Mouse (Mus musculus): ENCODE measurements around the gene Nbeal2. TPM values are rescaled to one million over a fixed set of nuclear protein-coding genes. Genes with fewer than 3 reads are reported as not detected.

Gene Nbeal2
- polyA plus RNA-seq, 1 experiment = 119 TPM

DNA sequence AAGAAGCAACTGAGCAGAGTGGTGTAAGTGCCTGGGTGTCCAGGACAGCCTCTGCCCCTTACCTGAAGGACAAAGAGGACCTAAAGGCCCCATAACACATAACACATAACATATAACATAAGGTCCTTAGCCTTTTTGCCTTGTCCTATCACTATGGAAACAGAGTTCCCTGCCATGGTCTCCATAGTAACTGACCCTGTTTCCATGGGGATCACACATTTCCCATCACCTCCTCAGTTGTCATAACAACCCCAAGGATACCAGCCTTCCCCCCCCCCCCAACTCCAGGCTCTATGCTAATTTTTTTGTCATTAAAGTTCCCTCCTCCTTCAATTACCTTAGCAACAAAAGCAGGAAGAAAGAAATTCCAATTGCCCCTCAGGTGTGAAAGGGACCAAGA is 4.2 kb downstream of the Nbeal2 start:
- H3K4me3 ChIP-seq (replicated peaks; ENCODE audit: control insufficient read depth, low read depth, low read length) = no peak overlapping the region
- H3K27ac ChIP-seq (ENCODE audit: control insufficient read depth, insufficient read depth, low read depth, low read length, poor library complexity) = no peak overlapping the region
- TF ChIP-seq CTCF (IDR thresholded peaks at IDR 0.05; ENCODE audit: control insufficient read depth, insufficient read depth, low read length) (no peak), POLR2A (IDR thresholded peaks at IDR 0.05; ENCODE audit: borderline replicate concordance, control insufficient read depth, low read depth, low read length) (no peak)
- H3K4me1 ChIP-seq (ENCODE audit: control insufficient read depth, insufficient read depth, low read length) = peaks cover 12% of the 10 kb centered on the region

DNA sequence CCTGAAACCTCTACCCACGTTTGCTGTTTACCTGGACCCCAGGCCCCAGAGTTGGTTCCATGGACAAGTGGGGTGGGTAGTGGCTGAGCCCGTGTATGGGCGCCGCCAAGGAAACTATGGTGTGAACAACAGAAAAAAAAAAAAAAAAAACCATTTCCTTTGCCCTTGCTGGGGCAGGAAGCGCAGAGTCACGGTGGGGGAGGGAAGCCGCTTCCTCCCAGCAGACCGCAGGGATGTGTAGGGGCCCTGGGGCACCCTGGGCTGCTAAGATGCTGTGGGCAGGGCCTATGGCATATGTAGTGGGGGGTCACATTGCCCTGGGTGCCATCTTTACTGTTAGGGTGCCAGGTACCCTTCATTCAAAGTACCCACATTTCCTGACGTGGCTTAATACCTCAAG is 8.7 kb downstream of the Nbeal2 start:
- peak overlapping the region; percentile 76 for H3K4me3 ChIP-seq (replicated peaks; ENCODE audit: control insufficient read depth, low read depth, low read length)
- H3K4me1 ChIP-seq (ENCODE audit: control insufficient read depth, insufficient read depth, low read length) = peaks cover 10% of the 10 kb centered on the region; the same call in 1 of the 2 replicates
- peak overlapping the region; percentile 85 for H3K27ac ChIP-seq (ENCODE audit: control insufficient read depth, insufficient read depth, low read depth, low read length, poor library complexity)
- WGBS = 4% methylated on average over 9 of the region's 9 CpGs
- TF ChIP-seq POLR2A (IDR thresholded peaks at IDR 0.05; ENCODE audit: borderline replicate concordance, control insufficient read depth, low read depth, low read length) = no peak; the same call in 1 of the 2 replicates
- no peak for TF ChIP-seq CTCF (IDR thresholded peaks at IDR 0.05; ENCODE audit: control insufficient read depth, insufficient read depth, low read length)

DNA sequence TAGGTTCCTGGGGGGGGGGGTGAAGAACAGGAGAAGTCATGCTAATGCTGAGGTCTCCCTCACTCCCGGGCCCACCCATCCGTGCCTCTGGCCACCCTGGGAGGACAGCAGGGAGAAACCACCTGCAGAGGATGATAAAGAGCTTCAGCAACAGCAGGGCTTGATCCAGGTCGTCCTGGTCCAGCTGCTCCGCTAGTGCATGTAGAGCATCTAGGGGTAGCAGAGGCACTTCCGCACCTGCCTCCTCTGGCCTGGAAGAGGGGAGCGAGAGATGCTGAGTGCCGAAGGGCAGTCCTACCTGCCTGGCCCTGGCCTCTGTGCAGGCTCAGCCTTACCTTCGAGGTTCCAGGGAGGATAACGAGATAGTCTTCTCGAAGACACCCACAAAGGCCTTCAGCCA is 9.7 kb downstream of the Nbeal2 start:
- TF ChIP-seq POLR2A (IDR thresholded peaks at IDR 0.05; ENCODE audit: borderline replicate concordance, control insufficient read depth, low read depth, low read length) (no peak), CTCF (IDR thresholded peaks at IDR 0.05; ENCODE audit: control insufficient read depth, insufficient read depth, low read length) (no peak)
- Histone ChIP-seq H3K4me3 (replicated peaks; ENCODE audit: control insufficient read depth, low read depth, low read length) (peak overlapping the region; percentile 40), H3K27ac (ENCODE audit: control insufficient read depth, insufficient read depth, low read depth, low read length, poor library complexity) (no peak overlapping the region), H3K4me1 (ENCODE audit: control insufficient read depth, insufficient read depth, low read length) (peaks cover 10% of the 10 kb centered on the region; the same call in 1 of the 2 replicates)
- WGBS = 67% methylated on average over 10 of the region's 10 CpGs

DNA sequence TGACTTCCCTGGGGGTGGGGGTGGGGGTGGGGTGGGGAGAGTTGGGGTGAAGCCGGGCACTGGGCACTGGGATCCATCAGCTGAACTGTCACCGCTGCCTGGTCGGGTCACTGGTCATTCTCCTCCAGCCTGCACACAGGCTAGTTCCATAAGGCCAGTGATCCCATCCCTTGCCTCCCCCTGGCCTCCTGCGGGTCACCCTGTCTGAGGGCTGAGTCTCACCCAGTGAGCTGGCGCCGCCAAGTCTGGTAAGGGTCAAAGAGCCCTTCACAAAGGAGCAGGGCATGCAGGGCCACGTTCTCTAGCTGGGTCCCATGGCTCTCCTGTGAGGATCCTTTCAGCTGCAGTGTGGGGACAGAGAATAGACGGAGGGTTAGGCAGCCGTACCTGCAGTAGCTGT is 10.2 kb downstream of the Nbeal2 start:
- Histone ChIP-seq H3K4me1 (ENCODE audit: control insufficient read depth, insufficient read depth, low read length) (peaks cover 10% of the 10 kb centered on the region; the same call in 1 of the 2 replicates), H3K27ac (ENCODE audit: control insufficient read depth, insufficient read depth, low read depth, low read length, poor library complexity) (no peak overlapping the region)
- 69% methylated on average over 9 of the region's 9 CpGs for WGBS

GRCm38 (mm10) chr9:110642812-110643524 is 11.0 kb downstream of the Nbeal2 start:
- Histone ChIP-seq H3K4me1 (ENCODE audit: control insufficient read depth, insufficient read depth, low read length) (peaks cover 8% of the 10 kb centered on the region; the same call in 1 of the 2 replicates), H3K4me3 (replicated peaks; ENCODE audit: control insufficient read depth, low read depth, low read length) (peak overlapping the region; percentile 31), H3K27ac (ENCODE audit: control insufficient read depth, insufficient read depth, low read depth, low read length, poor library complexity) (no peak overlapping the region)
- TF ChIP-seq POLR2A (IDR thresholded peaks at IDR 0.05; ENCODE audit: borderline replicate concordance, control insufficient read depth, low read depth, low read length) = no peak
- TF ChIP-seq CTCF (IDR thresholded peaks at IDR 0.05; ENCODE audit: control insufficient read depth, insufficient read depth, low read length) = no peak
- WGBS = 60% methylated on average over 5 of the region's 5 CpGs

More for the DNA sequence above, 10.2 kb downstream of the Nbeal2 start:
- peak overlapping the region; percentile 18 for H3K4me3 ChIP-seq (replicated peaks; ENCODE audit: control insufficient read depth, low read depth, low read length)
- TF ChIP-seq CTCF (IDR thresholded peaks at IDR 0.05; ENCODE audit: control insufficient read depth, insufficient read depth, low read length) (no peak), POLR2A (IDR thresholded peaks at IDR 0.05; ENCODE audit: borderline replicate concordance, control insufficient read depth, low read depth, low read length) (no peak)

GRCm38 (mm10) chr9:110641006-110641405 is 13.0 kb downstream of the Nbeal2 start:
- H3K4me1 ChIP-seq (ENCODE audit: control insufficient read depth, insufficient read depth, low read length) = peaks cover 4% of the 10 kb centered on the region; the same call in 1 of the 2 replicates
- H3K27ac ChIP-seq (ENCODE audit: control insufficient read depth, insufficient read depth, low read depth, low read length, poor library complexity) = peak overlapping the region; percentile 9; the same call in 1 of the 2 replicates
- no peak for TF ChIP-seq CTCF (IDR thresholded peaks at IDR 0.05; ENCODE audit: control insufficient read depth, insufficient read depth, low read length)
- no peak for TF ChIP-seq POLR2A (IDR thresholded peaks at IDR 0.05; ENCODE audit: borderline replicate concordance, control insufficient read depth, low read depth, low read length)
- WGBS = 34% methylated on average over 5 of the region's 5 CpGs
- H3K4me3 ChIP-seq (replicated peaks; ENCODE audit: control insufficient read depth, low read depth, low read length) = no peak overlapping the region

GRCm38 (mm10) chr9:110638611-110639021 is 15.3 kb downstream of the Nbeal2 start:
- no peak for TF ChIP-seq POLR2A (IDR thresholded peaks at IDR 0.05; ENCODE audit: borderline replicate concordance, control insufficient read depth, low read depth, low read length)
- TF ChIP-seq CTCF (IDR thresholded peaks at IDR 0.05; ENCODE audit: control insufficient read depth, insufficient read depth, low read length) = no peak
- Histone ChIP-seq H3K4me1 (ENCODE audit: control insufficient read depth, insufficient read depth, low read length) (no peaks in the 10 kb centered on the region; the same call in 1 of the 2 replicates), H3K4me3 (replicated peaks; ENCODE audit: control insufficient read depth, low read depth, low read length) (no peak overlapping the region), H3K27ac (ENCODE audit: control insufficient read depth, insufficient read depth, low read depth, low read length, poor library complexity) (no peak overlapping the region)
- WGBS = 76% methylated on average over 10 of the region's 10 CpGs

- Histone ChIP-seq H3K4me3 (replicated peaks; ENCODE audit: control insufficient read depth, low read depth, low read length) (no peak overlapping the region), H3K27ac (ENCODE audit: control insufficient read depth, insufficient read depth, low read depth, low read length, poor library complexity) (no peak overlapping the region), H3K4me1 (ENCODE audit: control insufficient read depth, insufficient read depth, low read length) (no peaks in the 10 kb centered on the region)
- TF ChIP-seq CTCF (IDR thresholded peaks at IDR 0.05; ENCODE audit: control insufficient read depth, insufficient read depth, low read length) = peak; percentile 97
- TF ChIP-seq POLR2A (IDR thresholded peaks at IDR 0.05; ENCODE audit: borderline replicate concordance, control insufficient read depth, low read depth, low read length) = no peak
- 17% methylated on average over 19 of the region's 19 CpGs for WGBS
Measured at GRCm38 (mm10) chr9:110635225-110635624, 18.7 kb downstream of the Nbeal2 start.
